Mouse (Mus musculus) C2C12 (cell line): Measurements from ENCODE around the gene 2310030G06Rik. TPM values are rescaled to one million over a fixed set of nuclear protein-coding genes. Genes with fewer than 3 reads are reported as not detected.

Experiments used
- H3K27me3 ChIP-seq: one replicate; pipeline ENCODE4 v1.6.1; 2011; ENCODE audit not compliant: control insufficient read depth, insufficient read depth, insufficient read length
- H3K36me3 ChIP-seq: one replicate; pipeline ENCODE4 v1.6.1; 2011; ENCODE audit not compliant: control insufficient read depth, insufficient read depth
- H3K4me3 ChIP-seq: one replicate; pipeline ENCODE4 v1.5.1; 2011; ENCODE audit warnings: mild to moderate bottlenecking, control low read depth; ENCODE audit not compliant: poor library complexity, insufficient read depth, severe bottlenecking
- H3K79me2 ChIP-seq: one replicate; pipeline ENCODE4 v1.6.1; 2011; ENCODE audit not compliant: control insufficient read depth, insufficient read depth
- H3K79me3 ChIP-seq: one replicate; pipeline ENCODE4 v1.6.1; 2011; ENCODE audit warnings: low read depth, control low read depth
- H3ac ChIP-seq: one replicate; pipeline ENCODE3; 2011; ENCODE audit warnings: low read depth; ENCODE audit not compliant: control insufficient read depth, insufficient read length
- CEBPB ChIP-seq: IDR thresholded peaks from one replicate; pipeline ENCODE4 v1.6.1; 2011; ENCODE audit warnings: low read depth, mild to moderate bottlenecking, control low read depth, moderate library complexity
- CTCF ChIP-seq: IDR thresholded peaks from one replicate; pipeline ENCODE4 v1.5.1; 2011; ENCODE audit not compliant: control insufficient read depth, insufficient read depth, insufficient read length
- FOSL1 ChIP-seq: IDR thresholded peaks from one replicate; pipeline ENCODE4 v1.8.0; 2011; ENCODE audit warnings: mild to moderate bottlenecking, low read length; ENCODE audit not compliant: poor library complexity, insufficient read depth, severe bottlenecking
- MAX ChIP-seq: IDR thresholded peaks from one replicate; pipeline ENCODE4 v1.6.1; 2011; ENCODE audit warnings: mild to moderate bottlenecking, control low read depth
- MYOD1 ChIP-seq: IDR thresholded peaks from one replicate; pipeline ENCODE4 v1.6.1; 2011; ENCODE audit warnings: low read depth; ENCODE audit not compliant: control insufficient read depth, insufficient read length
- MYOG ChIP-seq: IDR thresholded peaks from one replicate; pipeline ENCODE4 v1.6.1; 2011; ENCODE audit not compliant: control insufficient read depth, insufficient read length; ENCODE audit errors: extremely low read depth
- USF1 ChIP-seq: IDR thresholded peaks from one replicate; pipeline ENCODE4 v1.6.1; 2011; ENCODE audit warnings: low read depth, mild to moderate bottlenecking, control low read depth, moderate library complexity
- long read RNA-seq, 2 experiments: library from polyadenylated mRNA; unstranded; transcript quantifications; one replicate each; pipeline ENCODE4 v2.0.0; 2019 to 2020
- polyA plus RNA-seq: library from polyadenylated mRNA; unstranded; fragments of >200 nt; fragmentation: generic; extraction: Trizol; gene quantifications from one replicate; pipeline ENCODE4 v1.2.1, GENCODE M21; 2012; ENCODE audit warnings: missing spikeins

The 2310030G06Rik gene
- polyA plus RNA-seq: 1.3 TPM
- long read RNA-seq, experiment 1, partial matches to known transcripts: 0 of 7 reads
- long read RNA-seq, experiment 1, other reads (novel, unspliced or antisense): 3 of 7 reads
- long read RNA-seq, experiment 2, partial matches to known transcripts: 0 of 5 reads
- long read RNA-seq, experiment 2, other reads (novel, unspliced or antisense): 1 of 5 reads

DNA sequence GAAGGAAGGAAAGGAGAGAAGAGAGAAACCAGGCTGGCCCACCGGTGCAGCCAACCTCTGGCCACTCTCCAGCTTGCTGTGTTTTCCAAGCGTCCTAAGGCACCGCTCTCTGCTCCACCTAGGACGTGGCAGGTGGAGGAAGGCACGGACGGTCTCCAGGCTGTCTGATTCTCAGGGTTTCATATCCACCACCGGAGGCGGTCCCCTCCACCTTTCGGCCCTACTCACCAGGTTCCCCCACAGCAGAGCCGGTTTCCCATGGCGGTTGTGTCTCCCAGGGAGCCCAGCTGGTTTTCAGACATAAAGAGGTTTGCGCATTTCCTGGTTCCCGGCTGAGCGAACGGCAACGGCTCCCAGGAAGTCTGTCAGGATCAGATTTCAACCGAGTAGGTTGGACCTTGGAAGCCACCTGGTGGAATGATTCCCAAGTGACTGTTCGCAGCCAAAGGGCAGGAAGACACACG is at the start of gene 2310030G06Rik:
Gene 2310030G06Rik (minus strand): TSS at position 323 of the 464 bp plus-strand sequence.
- Histone ChIP-seq H3K79me3 (no peaks in the 10 kb centered on the region), H3K79me2 (no peaks in the 10 kb centered on the region), H3K27me3 (no peaks in the 10 kb centered on the region), H3ac (peak within 1 kb of the TSS; percentile 44), H3K36me3 (no peaks in the 10 kb centered on the region), H3K4me3 (no peak within 1 kb of the TSS)
- no peak for TF ChIP-seq MYOG
- TF ChIP-seq CEBPB: no peak
- no peak for TF ChIP-seq USF1
- no peak for TF ChIP-seq CTCF
- no peak for TF ChIP-seq MAX
- no peak for TF ChIP-seq MYOD1
- TF ChIP-seq FOSL1: no peak

DNA sequence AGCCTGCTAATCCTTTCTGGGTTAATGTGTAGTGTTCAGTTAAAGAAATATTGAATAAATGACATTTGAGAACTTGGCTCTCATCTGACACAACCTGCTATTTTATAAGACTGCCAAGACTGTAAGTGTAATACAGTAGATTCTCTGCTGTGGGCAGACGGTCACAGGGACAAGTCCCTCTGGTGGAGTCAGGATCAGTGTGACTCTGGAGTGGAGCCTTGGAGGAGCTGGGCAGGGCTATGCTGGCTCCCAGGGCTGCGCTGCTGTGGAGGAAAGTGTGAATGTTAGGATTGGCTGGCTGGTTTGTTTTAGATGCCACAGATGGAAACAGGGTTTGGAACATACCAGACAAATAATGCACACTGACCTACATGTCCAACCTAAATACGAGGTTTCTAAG is 48.9 kb upstream of the 2310030G06Rik start:
- Histone ChIP-seq H3K27me3 (no peaks in the 10 kb centered on the region), H3K36me3 (no peaks in the 10 kb centered on the region), H3K79me3 (no peaks in the 10 kb centered on the region), H3K4me3 (no peak overlapping the region), H3K79me2 (no peaks in the 10 kb centered on the region), H3ac (no peak overlapping the region)
- TF ChIP-seq CTCF: no peak
- no peak for TF ChIP-seq MYOD1
- no peak for TF ChIP-seq CEBPB
- no peak for TF ChIP-seq MYOG
- no peak for TF ChIP-seq FOSL1
- no peak for TF ChIP-seq MAX
- TF ChIP-seq USF1: no peak

DNA sequence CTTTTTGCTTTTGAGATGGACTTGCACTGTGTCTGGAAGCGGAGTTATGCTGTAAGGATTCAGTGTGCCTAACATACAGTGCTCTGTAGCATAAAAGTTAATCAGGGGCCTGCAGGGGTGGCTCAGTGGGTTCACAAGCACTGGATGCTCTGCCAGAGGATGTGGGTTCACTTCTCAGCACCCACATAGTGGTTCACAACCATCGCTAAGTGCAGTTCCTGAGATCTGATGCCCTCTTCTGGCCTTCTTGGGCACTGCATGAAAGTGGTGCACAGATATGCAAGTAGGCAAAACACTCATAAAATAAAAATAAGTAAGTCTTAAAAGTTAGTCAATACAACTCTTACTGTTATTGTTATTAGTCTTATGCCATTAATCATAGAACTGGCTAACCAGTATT is 35.8 kb upstream of the 2310030G06Rik start:
- no peak overlapping the region for H3K4me3 ChIP-seq
- TF ChIP-seq MYOG: no peak
- TF ChIP-seq CTCF: peak; percentile 9
- TF ChIP-seq CEBPB: no peak
- no peak for TF ChIP-seq FOSL1
- no peak for TF ChIP-seq USF1
- H3K36me3 ChIP-seq: peaks cover 35% of the 10 kb centered on the region
- H3K79me3 ChIP-seq: no peaks in the 10 kb centered on the region
- H3K79me2 ChIP-seq: no peaks in the 10 kb centered on the region
- H3ac ChIP-seq: no peak overlapping the region
- H3K27me3 ChIP-seq: no peaks in the 10 kb centered on the region

DNA sequence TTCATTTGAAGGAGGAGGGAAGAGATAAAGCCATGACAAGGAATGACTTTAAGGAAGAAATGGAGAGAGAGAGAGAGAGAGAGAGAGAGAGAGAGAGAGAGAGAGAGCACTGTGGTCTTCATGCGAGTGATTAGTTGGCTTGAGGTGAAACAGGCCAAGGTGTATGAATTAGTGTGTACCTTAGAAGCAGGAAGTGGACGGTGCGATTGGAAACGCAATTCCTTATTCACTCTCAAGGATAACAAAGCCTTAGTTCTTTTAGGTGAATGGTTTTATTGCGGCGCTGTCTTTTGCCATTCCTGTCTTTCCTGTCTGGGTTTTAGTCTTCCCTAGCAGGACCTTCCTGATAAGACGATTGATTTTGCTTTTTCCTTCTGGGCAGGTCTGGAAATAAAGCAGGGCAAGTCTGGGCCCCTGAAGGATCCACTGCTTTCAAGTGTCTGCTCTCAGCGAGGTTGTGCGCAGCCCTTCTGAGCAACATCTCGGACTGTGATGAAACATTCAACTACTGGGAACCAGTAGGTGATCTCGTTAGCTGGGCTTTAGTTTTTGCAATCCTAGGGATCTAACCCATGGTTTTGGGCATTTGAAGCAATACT is 29.9 kb upstream of the 2310030G06Rik start:
- Histone ChIP-seq H3K79me3 (no peaks in the 10 kb centered on the region), H3ac (no peak overlapping the region), H3K27me3 (no peaks in the 10 kb centered on the region), H3K36me3 (peaks cover 10% of the 10 kb centered on the region), H3K79me2 (peaks cover 6% of the 10 kb centered on the region), H3K4me3 (no peak overlapping the region)
- TF ChIP-seq USF1 (no peak), MAX (no peak), FOSL1 (no peak), MYOD1 (no peak), MYOG (no peak), CEBPB (no peak), CTCF (no peak)

DNA sequence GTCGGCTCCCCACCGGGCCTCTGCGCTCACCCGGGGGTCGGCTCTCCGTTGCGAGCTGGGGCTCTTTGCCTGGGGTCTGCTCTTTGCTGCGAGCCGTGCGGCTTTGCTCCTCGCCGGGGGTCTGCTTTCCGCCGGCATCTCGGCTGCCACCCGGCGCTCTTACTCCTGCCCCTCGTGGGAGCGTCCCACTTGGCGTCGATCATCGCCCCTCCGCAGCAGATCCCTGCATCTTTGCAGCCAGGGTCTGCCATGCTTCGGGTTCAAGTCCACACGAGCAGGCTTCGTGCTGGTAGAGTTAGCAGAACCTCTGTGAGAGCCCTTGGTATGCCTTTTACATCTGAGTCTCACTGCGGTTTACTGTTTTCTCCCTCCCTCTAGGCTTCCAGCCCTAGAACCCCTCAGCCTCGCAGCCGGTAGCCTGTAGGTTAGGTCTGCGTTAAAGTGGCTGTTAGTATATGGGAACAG is 29.4 kb upstream of the 2310030G06Rik start:
- no peaks in the 10 kb centered on the region for H3K27me3 ChIP-seq
- H3K36me3 ChIP-seq: peaks cover 10% of the 10 kb centered on the region
- no peak for TF ChIP-seq MYOD1
- no peaks in the 10 kb centered on the region for H3K79me3 ChIP-seq
- peaks cover 6% of the 10 kb centered on the region for H3K79me2 ChIP-seq
- peak overlapping the region; percentile 60 for H3ac ChIP-seq
- H3K4me3 ChIP-seq: peak overlapping the region; percentile 46

DNA sequence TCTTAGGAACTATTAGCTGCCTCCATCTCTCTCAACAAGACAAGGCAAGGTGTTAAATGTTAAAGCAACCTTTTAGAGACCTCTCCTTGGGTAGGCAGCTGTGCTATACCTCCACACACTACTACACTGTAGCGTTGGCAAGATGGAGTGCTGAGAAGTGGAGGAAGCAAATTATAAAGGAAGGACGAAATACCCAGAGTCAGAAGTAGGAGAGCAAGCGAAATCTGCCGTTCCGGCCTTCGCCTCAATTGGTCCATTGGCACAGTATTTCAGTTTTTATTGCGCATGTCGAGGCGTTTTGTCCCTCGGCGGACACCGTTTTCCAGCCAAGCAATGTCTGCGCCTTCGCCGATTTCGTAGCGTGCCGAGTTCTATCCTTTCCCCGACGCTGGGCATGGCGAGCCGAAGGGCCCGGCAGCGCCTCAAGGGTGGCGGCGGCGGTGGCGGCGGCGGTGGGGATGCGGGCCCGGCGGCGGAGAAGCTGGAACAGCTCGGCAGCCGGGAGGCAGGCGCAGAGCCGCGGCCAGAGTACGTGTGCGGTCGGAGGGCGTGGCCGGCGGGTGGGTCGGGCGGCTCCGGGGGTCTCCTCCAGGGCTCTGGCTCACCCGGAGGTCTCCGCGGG is 28.8 kb upstream of the 2310030G06Rik start, which contains the start of the genes Alg9 and 1110032A03Rik:
Gene Alg9 (plus strand): TSS at position 29 of the 622 bp plus-strand sequence.
Gene 1110032A03Rik (minus strand): TSS at position 530 of the 622 bp plus-strand sequence.
- no peaks in the 10 kb centered on the region for H3K79me3 ChIP-seq
- H3ac ChIP-seq: peak within 1 kb of the TSS; percentile 60
- no peak for TF ChIP-seq MAX
- no peak for TF ChIP-seq MYOG
- TF ChIP-seq FOSL1: no peak
- TF ChIP-seq MYOD1: no peak
- TF ChIP-seq USF1: no peak
- TF ChIP-seq CEBPB: no peak
- TF ChIP-seq CTCF: no peak
- H3K4me3 ChIP-seq: peak within 1 kb of the TSS; percentile 46
- peaks cover 6% of the 10 kb centered on the region for H3K79me2 ChIP-seq
- no peaks in the 10 kb centered on the region for H3K27me3 ChIP-seq
- peaks cover 10% of the 10 kb centered on the region for H3K36me3 ChIP-seq
